Mouse (Mus musculus) hindbrain, embryonic 16.5 days (tissue): Measurements from ENCODE around the gene Zfand6. TPM values are rescaled to one million over a fixed set of nuclear protein-coding genes. Genes with fewer than 3 reads are reported as not detected.

Experiments
- ATAC-seq: fragments of 200-750 bp; cut with Nextera tagmentation; 2 replicates; pipeline ENCODE4 v1.8.0; 2017; ENCODE audit warnings: moderate TSS enrichment, moderate library complexity
- H3K27ac ChIP-seq: fragments of 300-500 bp; sonication (generic); 2 replicates; pipeline ENCODE4 v1.5.1; 2014; ENCODE audit warnings: low read depth, mild to moderate bottlenecking, control low read depth, low read length, moderate library complexity
- H3K27me3 ChIP-seq: fragments of 300-500 bp; sonication (generic); replicated peaks from 2 replicates; pipeline ENCODE4 v1.6.1; 2014; ENCODE audit warnings: low read length; ENCODE audit not compliant: control insufficient read depth, insufficient read depth
- H3K36me3 ChIP-seq: fragments of 300-500 bp; sonication (generic); 2 replicates; pipeline ENCODE4 v1.6.1; 2014; ENCODE audit warnings: mild to moderate bottlenecking, low read length, moderate library complexity, mixed read lengths; ENCODE audit not compliant: control insufficient read depth, insufficient read depth
- H3K4me1 ChIP-seq: fragments of 300-500 bp; sonication (generic); 2 replicates; pipeline ENCODE4 v1.6.1; 2014; ENCODE audit warnings: low read depth, low read length; ENCODE audit not compliant: control insufficient read depth, insufficient read depth
- H3K4me2 ChIP-seq: fragments of 300-500 bp; sonication (generic); 2 replicates; pipeline ENCODE4 v1.6.1; 2014; ENCODE audit warnings: mild to moderate bottlenecking, low read length, control low read depth, moderate library complexity
- H3K4me3 ChIP-seq: fragments of 300-500 bp; sonication (generic); 2 replicates; pipeline ENCODE4 v1.5.1; 2014; ENCODE audit warnings: mild to moderate bottlenecking, low read length, control low read depth, moderate library complexity
- H3K9ac ChIP-seq: fragments of 300-500 bp; sonication (generic); 2 replicates; pipeline ENCODE4 v1.6.1; 2014; ENCODE audit warnings: low read depth, mild to moderate bottlenecking, control low read depth, low read length, moderate library complexity
- H3K9me3 ChIP-seq: fragments of 300-500 bp; sonication (generic); 2 replicates; pipeline ENCODE4 v1.6.1; 2014; ENCODE audit warnings: mild to moderate bottlenecking, low read length, moderate library complexity; ENCODE audit not compliant: control insufficient read depth
- WGBS: fragments of 180-500 bp; shearing (Covaris S2); extraction: QIAGEN DNeasy Blood & Tissue Kit; methylation state at CpG from one replicate; pipeline ENCODE4 v1.1.7; 2014; 5-methylcytosine and 5-hydroxymethylcytosine counted together
- polyA plus RNA-seq: library from polyadenylated mRNA; unstranded; fragments of >200 nt; fragmentation: Nextera tagmentation; extraction: Ambion mirVana; gene quantifications from 2 replicates; pipeline ENCODE4 v1.2.1, GENCODE M21; 2015

Zfand6 gene
- polyA plus RNA-seq, 1 experiment from 2014 or later = 170 TPM

DNA sequence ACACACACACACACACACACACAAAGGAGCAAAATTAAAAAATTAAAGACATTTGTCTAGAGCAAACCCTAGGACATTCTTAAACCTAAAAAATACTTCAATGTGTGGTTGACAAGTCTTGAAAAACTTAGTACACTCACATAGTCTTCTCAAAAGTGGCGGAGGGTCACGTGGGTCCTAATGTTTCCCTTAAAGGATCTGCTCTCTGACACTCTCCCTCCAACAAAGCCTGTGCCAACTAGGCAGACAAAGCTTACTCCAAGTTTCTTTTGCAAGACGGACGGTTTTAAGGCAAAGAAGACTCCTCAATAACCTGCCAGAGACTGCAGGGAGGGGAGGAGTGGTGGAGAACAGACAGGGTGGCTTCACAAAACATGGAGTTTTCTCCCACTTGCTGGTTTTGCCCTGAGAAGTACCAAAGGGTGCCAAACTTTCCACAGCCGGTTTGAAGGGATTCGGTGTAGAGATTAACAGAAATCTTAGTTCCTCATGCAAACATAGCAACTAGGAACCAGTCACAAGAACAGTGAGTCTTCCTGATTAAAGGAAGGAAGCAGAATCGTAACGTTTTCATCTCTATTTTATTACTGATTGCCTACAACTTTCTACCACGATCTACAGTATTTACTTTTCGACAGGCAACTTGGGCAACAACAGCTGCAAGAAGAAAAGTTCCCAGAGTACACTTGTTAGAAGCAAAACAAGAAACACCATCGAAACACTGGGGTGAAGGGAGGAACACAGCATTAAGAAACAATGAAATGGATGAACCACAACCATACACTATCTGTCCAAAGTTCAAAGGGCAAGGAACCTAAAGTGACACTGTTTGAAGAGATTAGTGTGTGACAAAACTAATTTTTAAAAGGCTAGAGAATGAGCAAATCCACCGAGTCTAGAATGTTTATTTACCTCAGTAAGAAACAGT is 1.8 kb downstream of the Zfand6 start:
- WGBS = 71% methylated on average over 12 of the region's 12 CpGs
- H3K27me3 ChIP-seq = no peaks in the 10 kb centered on the region
- no peaks in the 10 kb centered on the region for H3K9me3 ChIP-seq
- H3K9ac ChIP-seq = no peak overlapping the region
- H3K36me3 ChIP-seq = no peaks in the 10 kb centered on the region
- H3K27ac ChIP-seq = no peak overlapping the region
- no peak overlapping the region for H3K4me3 ChIP-seq
- H3K4me1 ChIP-seq = no peaks in the 10 kb centered on the region; the same call in 1 of the 2 replicates
- H3K4me2 ChIP-seq = no peak overlapping the region; the same call in 1 of the 2 replicates
- ATAC-seq = no peak

DNA sequence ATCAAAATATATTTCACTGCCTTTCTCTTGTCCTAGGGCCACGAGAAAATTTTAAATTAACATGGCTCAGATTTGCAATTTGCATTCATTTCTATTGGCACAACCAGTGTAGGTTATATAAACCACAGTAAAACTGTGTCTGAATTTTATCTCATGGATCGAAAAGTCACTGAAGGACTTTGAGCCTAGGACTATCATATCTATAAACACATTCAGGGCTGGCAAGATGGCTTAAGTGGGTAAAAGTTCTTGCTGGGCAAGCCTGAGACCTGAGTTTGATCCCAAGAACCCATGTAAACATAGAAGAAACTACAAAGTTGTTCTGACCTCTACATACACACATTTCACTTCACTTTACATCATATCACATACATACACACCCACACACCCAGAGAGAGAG is 3.4 kb downstream of the Zfand6 start:
- Histone ChIP-seq H3K36me3 (no peaks in the 10 kb centered on the region), H3K4me2 (no peak overlapping the region), H3K9ac (no peak overlapping the region), H3K27ac (no peak overlapping the region), H3K9me3 (no peaks in the 10 kb centered on the region), H3K4me3 (no peak overlapping the region), H3K4me1 (no peaks in the 10 kb centered on the region; the same call in 1 of the 2 replicates), H3K27me3 (no peaks in the 10 kb centered on the region)
- no peak for ATAC-seq
- 89% methylated on average over 2 of the region's 2 CpGs for WGBS

- Histone ChIP-seq H3K9ac (no peak overlapping the region), H3K27ac (no peak overlapping the region), H3K27me3 (no peaks in the 10 kb centered on the region), H3K4me1 (peaks cover 4% of the 10 kb centered on the region), H3K36me3 (no peaks in the 10 kb centered on the region), H3K4me2 (no peak overlapping the region), H3K9me3 (no peaks in the 10 kb centered on the region), H3K4me3 (no peak overlapping the region)
- 95% methylated on average over 1 of the region's 1 CpGs for WGBS
- ATAC-seq = no peak
These were observed 5.1 kb downstream of the Zfand6 start for GRCm38 (mm10) chr7:84684675-84685074.

GRCm38 (mm10) chr7:84681558-84681957 is 8.2 kb downstream of the Zfand6 start:
- Histone ChIP-seq H3K4me3 (no peak overlapping the region), H3K27ac (no peak overlapping the region), H3K36me3 (no peaks in the 10 kb centered on the region), H3K9me3 (no peaks in the 10 kb centered on the region), H3K9ac (no peak overlapping the region), H3K4me1 (peaks cover 10% of the 10 kb centered on the region), H3K4me2 (no peak overlapping the region), H3K27me3 (no peaks in the 10 kb centered on the region)
- 91% methylated on average over 1 of the region's 1 CpGs for WGBS
- ATAC-seq = no peak

DNA sequence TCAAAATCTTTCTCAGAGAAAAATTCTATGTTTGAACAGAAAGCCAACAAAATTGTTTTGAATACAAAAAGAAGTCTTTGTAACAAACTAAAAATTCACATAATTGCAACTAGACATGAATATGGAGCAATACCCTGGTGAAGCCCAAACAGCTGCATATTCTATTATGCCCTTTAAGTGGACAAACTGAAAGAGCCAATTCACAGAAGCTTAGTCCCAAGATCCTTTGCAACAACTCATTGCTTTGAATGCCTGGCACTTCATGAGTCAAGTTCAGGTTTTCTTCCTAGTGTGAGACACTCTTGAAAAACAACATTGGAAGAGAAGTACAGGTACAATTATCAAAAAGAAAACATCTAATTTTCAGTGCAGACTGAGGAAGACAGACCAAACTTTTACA is 8.8 kb downstream of the Zfand6 start:
- no peaks in the 10 kb centered on the region for H3K36me3 ChIP-seq
- no peak for ATAC-seq
- no peak overlapping the region for H3K4me2 ChIP-seq
- H3K4me1 ChIP-seq = peaks cover 10% of the 10 kb centered on the region
- H3K9ac ChIP-seq = no peak overlapping the region
- H3K4me3 ChIP-seq = no peak overlapping the region
- H3K27me3 ChIP-seq = no peaks in the 10 kb centered on the region
- H3K27ac ChIP-seq = no peak overlapping the region
- H3K9me3 ChIP-seq = no peaks in the 10 kb centered on the region

- no peaks in the 10 kb centered on the region for H3K27me3 ChIP-seq
- no peak overlapping the region for H3K4me3 ChIP-seq
- no peak for ATAC-seq
- WGBS = 68% methylated on average over 2 of the region's 2 CpGs
- no peaks in the 10 kb centered on the region for H3K9me3 ChIP-seq
- peaks cover 10% of the 10 kb centered on the region for H3K4me1 ChIP-seq
- H3K27ac ChIP-seq = no peak overlapping the region
- peak overlapping the region; percentile 35 for H3K4me2 ChIP-seq
- H3K9ac ChIP-seq = no peak overlapping the region
- no peaks in the 10 kb centered on the region for H3K36me3 ChIP-seq
These were observed 9.7 kb downstream of the Zfand6 start for GRCm38 (mm10) chr7:84680092-84680491.

DNA sequence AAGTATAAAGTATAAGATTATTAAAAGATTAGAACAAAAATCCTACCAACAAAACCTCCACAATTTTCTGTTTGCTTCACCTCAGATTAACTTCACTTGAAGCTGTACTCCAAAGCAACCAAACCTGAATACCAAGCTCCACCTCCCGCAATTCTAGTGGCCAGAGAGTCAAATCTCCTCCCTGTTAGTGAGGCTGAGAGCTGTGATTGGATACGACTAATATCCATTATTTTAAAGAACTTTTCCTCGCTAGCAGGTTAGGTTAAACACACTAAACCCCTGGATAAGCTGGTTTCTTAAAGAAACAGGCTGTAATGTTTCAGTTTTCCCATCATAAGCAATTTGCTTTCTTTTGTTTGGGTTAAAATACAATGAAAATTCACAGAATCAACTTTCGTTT is 10.5 kb downstream of the Zfand6 start:
- H3K27ac ChIP-seq = no peak overlapping the region
- no peaks in the 10 kb centered on the region for H3K36me3 ChIP-seq
- H3K9ac ChIP-seq = 0 out of 2 replicates have a peak overlapping the region, but pooled peaks have one; percentile 20
- no peaks in the 10 kb centered on the region for H3K9me3 ChIP-seq
- peak overlapping the region; percentile 47 for H3K4me3 ChIP-seq
- H3K4me1 ChIP-seq = peaks cover 10% of the 10 kb centered on the region
- 4% methylated on average over 4 of the region's 4 CpGs for WGBS
- peak; percentile 100 for ATAC-seq
- H3K4me2 ChIP-seq = peak overlapping the region; percentile 45; the same call in 1 of the 2 replicates
- no peaks in the 10 kb centered on the region for H3K27me3 ChIP-seq

- Histone ChIP-seq H3K27ac (no peak overlapping the region), H3K4me3 (no peak overlapping the region), H3K4me1 (peaks cover 9% of the 10 kb centered on the region), H3K27me3 (no peaks in the 10 kb centered on the region), H3K36me3 (no peaks in the 10 kb centered on the region), H3K9ac (no peak overlapping the region), H3K9me3 (no peaks in the 10 kb centered on the region), H3K4me2 (no peak overlapping the region)
- 40% methylated on average over 1 of the region's 1 CpGs for WGBS
- peak; percentile 41; the same call in 1 of the 2 replicates for ATAC-seq
These were observed 16.7 kb downstream of the Zfand6 start for GRCm38 (mm10) chr7:84673103-84673502.

DNA sequence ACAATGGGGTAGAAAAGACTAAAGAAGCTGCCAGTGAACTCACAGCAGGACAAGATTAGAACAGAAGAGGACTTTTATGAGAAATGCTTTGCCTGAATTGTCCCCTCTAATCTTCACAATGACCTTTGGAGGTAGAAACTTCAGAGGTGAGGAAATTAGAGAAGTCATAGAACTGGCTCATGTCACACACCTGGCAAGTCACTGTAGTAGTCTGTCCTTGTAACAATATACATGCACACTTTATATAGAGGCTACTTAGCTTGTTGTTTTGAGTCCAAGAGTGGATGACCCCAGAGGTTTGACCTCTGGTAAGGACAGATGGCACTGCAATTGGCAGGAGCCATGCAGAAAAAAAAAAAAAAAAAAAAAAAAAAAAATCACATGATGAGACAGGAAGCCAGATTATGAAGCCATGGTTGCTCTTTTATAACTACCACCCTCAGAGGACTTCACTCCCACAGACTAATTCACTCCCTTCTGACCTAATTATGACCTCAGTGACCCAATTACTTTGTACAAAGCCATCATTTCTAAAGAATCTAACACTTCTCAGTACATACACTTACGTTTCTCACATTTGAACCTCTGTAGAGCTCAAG is 20.1 kb downstream of the Zfand6 start:
- Histone ChIP-seq H3K4me1 (peaks cover 6% of the 10 kb centered on the region; the same call in 1 of the 2 replicates), H3K36me3 (no peaks in the 10 kb centered on the region), H3K27ac (no peak overlapping the region), H3K9ac (no peak overlapping the region), H3K9me3 (no peaks in the 10 kb centered on the region), H3K27me3 (no peaks in the 10 kb centered on the region), H3K4me2 (no peak overlapping the region), H3K4me3 (no peak overlapping the region)
- ATAC-seq = no peak
- WGBS = 59% methylated on average over 1 of the region's 1 CpGs
